Mouse (Mus musculus): ENCODE data around the gene Cd320.
A peak's percentile ranks its signal among the peaks of the same experiment; 100 is the strongest.
"Not testable (repeated sequence)": the region's sequence is repeated elsewhere in the genome, so short reads cannot be mapped to it uniquely, and the experiment has no call there.

Cd320 gene

GRCm38 (mm10) chr17:33824997-33825330 lies 17.9 kb upstream of the Cd320 start:
- not testable (repeated sequence) for DNase-seq (ENCODE audit: extremely low spot score, low read depth, low spot score)

- no peak for DNase-seq (ENCODE audit: extremely low spot score, low read depth, low spot score)
These were observed 17.4 kb upstream of the Cd320 start for GRCm38 (mm10) chr17:33825462-33825861.

- no peak for DNase-seq (ENCODE audit: extremely low spot score, low read depth, low spot score)
These were observed 16.0 kb upstream of the Cd320 start for GRCm38 (mm10) chr17:33826850-33827249.

- no peak for DNase-seq (ENCODE audit: extremely low spot score, low read depth, low spot score)
These were observed 14.0 kb upstream of the Cd320 start for GRCm38 (mm10) chr17:33828892-33829291.

GRCm38 (mm10) chr17:33829561-33829960 lies 13.3 kb upstream of the Cd320 start:
- DNase-seq (ENCODE audit: extremely low spot score, low read depth, low spot score), result no peak

- DNase-seq (ENCODE audit: extremely low spot score, low read depth, low spot score), result no peak
These were observed 1.3 kb downstream of the Cd320 start for GRCm38 (mm10) chr17:33844196-33844595.

- no peak for DNase-seq (ENCODE audit: extremely low spot score, low read depth, low spot score)
These were observed 5.2 kb downstream of the Cd320 start for GRCm38 (mm10) chr17:33848139-33848538.

GRCm38 (mm10) chr17:33851331-33851730 lies 8.4 kb downstream of the Cd320 start:
- no peak for DNase-seq (ENCODE audit: extremely low spot score, low read depth, low spot score)

GRCm38 (mm10) chr17:33857816-33858215 lies 14.9 kb downstream of the Cd320 start:
- no peak for DNase-seq (ENCODE audit: extremely low spot score, low read depth, low spot score)

- no peak for DNase-seq (ENCODE audit: extremely low spot score, low read depth, low spot score)
These were observed 22.6 kb downstream of the Cd320 start for GRCm38 (mm10) chr17:33865330-33866030.

GRCm38 (mm10) chr17:33873537-33873936 lies 30.6 kb downstream of the Cd320 start, which contains the start of gene Gm7029:
TSS of gene Gm7029 (plus strand) at chr17:33873837.
- DNase-seq (ENCODE audit: extremely low spot score, low read depth, low spot score), result not testable (repeated sequence)

- no peak for DNase-seq (ENCODE audit: extremely low spot score, low read depth, low spot score)
These were observed 31.5 kb downstream of the Cd320 start for GRCm38 (mm10) chr17:33874411-33874810.

- DNase-seq (ENCODE audit: extremely low spot score, low read depth, low spot score), result not testable (repeated sequence)
These were observed 32.9 kb downstream of the Cd320 start for GRCm38 (mm10) chr17:33875797-33876196.

GRCm38 (mm10) chr17:33884320-33884719 lies 41.4 kb downstream of the Cd320 start:
- not testable (repeated sequence) for DNase-seq (ENCODE audit: extremely low spot score, low read depth, low spot score)

- DNase-seq (ENCODE audit: extremely low spot score, low read depth, low spot score), result not testable (repeated sequence)
These were observed 44.9 kb downstream of the Cd320 start for GRCm38 (mm10) chr17:33887802-33888201.

GRCm38 (mm10) chr17:33888230-33888629 lies 45.3 kb downstream of the Cd320 start:
- DNase-seq (ENCODE audit: extremely low spot score, low read depth, low spot score), result not testable (repeated sequence)

GRCm38 (mm10) chr17:33889941-33890532 lies 47.1 kb downstream of the Cd320 start:
- DNase-seq (ENCODE audit: extremely low spot score, low read depth, low spot score), result not testable (repeated sequence)

- DNase-seq (ENCODE audit: extremely low spot score, low read depth, low spot score), result peak; percentile 99
These were observed 47.7 kb downstream of the Cd320 start, which contains the start of gene Kifc1 for GRCm38 (mm10) chr17:33890533-33891059. TSS of gene Kifc1 (minus strand) at chr17:33890661.

GRCm38 (mm10) chr17:33891357-33891756 lies 48.5 kb downstream of the Cd320 start:
- no peak for DNase-seq (ENCODE audit: extremely low spot score, low read depth, low spot score)

GRCm38 (mm10) chr17:33891892-33892291 lies 49.0 kb downstream of the Cd320 start:
- not testable (repeated sequence) for DNase-seq (ENCODE audit: extremely low spot score, low read depth, low spot score)

GRCm38 (mm10) chr17:33892429-33892828 lies 49.5 kb downstream of the Cd320 start:
- no peak for DNase-seq (ENCODE audit: extremely low spot score, low read depth, low spot score)

- DNase-seq (ENCODE audit: extremely low spot score, low read depth, low spot score), result not testable (repeated sequence)
These were observed 50.1 kb downstream of the Cd320 start for GRCm38 (mm10) chr17:33893011-33893410.

All from hindlimb bud, embryonic 11.5 days (tissue).